Mouse (Mus musculus) ZHBTc4 (cell line): Measurements from ENCODE around the gene Kif1a.
A peak's percentile ranks its signal among the peaks of the same experiment; 100 is the strongest.

Experiments
- DNase-seq: peaks from one replicate; pipeline ENCODE4 v3.0.0-alpha.2; 2011; ENCODE audit warnings: low read depth, low spot score

Kif1a gene

DNA sequence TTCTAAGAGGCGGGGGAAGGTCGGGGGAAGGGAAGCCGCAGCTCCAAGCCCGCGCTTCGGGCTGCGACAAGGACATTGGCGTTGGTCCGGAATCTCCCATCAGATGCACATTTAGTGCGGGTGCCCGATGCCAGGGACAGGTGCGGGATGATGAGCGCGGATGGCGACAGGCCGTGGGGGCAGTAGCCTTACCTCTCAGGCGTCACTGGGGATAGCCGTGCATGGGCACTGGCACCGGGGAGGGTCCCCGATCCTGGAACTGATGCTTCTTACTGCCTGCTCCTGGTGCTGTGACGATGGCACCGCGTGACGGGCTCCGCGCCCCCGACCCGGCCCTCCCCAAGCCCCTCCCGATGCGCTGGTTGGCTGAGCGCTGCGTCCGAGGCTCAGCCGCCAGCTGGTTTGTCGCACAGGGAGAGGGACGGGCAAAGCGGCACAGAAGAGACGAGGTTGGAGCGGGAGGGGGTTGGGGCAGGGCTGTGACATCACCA, at the start of gene Kif1a:
Gene Kif1a, minus strand, starts transcription at position 381 of the 491 bp plus-strand sequence.
- DNase-seq = peak; percentile 39

DNA sequence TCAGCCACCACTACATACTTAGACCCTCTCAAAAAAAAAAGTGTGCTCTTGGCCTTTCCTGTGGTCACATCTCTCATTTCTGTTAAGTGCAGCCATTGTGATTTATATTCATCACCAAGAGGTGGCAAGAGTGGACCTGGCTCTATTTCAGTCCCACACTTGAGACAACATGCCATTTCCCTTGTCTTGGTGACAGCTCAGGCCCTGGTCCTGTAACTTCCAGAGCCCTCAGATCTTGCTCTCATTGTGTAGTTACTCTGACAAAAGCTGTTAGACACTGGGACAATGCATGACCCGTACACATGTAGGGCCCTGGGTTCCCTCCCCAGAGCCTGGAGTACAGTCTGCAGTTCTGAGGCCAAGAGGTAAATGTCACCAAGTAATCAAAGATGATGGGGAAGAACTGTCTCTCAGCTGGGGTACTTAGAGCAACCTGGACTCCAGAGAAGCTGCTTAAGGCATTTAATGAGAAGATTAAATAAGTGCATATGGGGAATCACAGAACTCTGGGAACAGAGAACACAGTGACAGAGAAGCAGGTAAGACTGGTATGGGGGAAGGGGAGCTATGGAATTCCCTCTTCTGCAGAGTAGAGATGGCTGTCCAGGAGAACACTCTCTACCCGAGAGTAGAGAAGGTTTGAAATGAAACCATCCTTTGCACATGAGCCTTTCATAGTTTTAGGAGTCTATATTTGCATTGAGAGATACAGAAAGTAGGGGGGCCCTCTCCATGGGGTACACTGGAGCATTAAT, 49.3 kb upstream of the Kif1a start:
- DNase-seq = no peak

DNA sequence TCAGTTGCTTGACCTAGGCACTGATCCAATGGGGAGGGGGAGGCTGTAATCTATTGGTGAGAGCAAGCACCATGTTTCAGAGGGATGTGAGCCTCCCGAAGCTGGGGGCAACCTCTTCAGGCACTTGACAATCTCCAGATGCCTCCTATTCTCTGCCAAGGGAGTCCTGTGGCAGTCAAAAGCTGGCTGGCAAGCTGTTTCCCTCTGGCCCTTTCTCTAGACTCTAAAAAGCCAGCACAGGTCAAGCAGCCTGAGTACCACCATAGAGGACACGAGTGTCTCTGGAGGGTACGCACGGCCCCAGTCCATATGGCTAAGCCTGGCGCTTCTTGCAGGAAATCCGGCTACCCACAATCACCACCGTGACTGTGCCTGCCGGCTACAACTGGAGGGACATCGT, 42.4 kb upstream of the Kif1a start:
- no peak for DNase-seq

DNA sequence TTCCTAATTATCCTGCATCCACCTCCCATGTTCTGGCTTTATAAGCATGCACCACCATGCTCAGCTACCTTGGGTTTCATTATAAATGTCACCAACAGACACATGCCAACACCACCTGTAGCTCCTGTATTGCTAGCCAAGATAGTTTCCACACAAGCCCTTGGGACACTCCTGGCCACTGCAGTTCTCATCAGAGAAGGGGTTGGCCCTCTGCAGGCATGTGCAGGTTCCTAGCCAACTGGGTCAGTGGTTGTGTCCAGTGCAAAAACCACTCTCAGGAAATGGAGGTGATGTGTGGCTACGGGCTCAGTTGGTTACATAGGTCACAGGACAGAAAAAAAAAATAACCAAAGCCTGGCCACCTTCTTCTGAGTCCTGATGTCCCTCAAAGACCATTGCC, 41.1 kb upstream of the Kif1a start:
- DNase-seq = no peak

DNA sequence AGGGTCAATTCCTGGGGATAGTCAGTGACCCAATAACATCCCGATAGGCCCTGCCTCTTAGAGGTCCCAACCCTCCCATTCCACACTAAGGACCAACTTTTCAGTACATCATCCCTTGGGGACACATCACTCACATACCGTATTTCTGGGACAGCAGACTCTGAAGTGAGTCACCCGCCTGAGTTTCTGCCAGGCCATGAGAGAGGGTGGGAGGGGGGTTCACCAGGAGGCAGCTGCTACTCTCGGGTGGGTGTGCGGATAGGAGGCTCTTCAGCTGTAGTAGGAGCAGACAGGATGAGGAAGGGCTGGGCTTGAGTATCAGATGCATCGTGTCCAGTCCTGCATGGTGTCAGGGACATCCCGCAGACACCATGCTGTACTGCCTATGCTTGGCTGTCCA, 38.0 kb upstream of the Kif1a start:
- no peak for DNase-seq

DNA sequence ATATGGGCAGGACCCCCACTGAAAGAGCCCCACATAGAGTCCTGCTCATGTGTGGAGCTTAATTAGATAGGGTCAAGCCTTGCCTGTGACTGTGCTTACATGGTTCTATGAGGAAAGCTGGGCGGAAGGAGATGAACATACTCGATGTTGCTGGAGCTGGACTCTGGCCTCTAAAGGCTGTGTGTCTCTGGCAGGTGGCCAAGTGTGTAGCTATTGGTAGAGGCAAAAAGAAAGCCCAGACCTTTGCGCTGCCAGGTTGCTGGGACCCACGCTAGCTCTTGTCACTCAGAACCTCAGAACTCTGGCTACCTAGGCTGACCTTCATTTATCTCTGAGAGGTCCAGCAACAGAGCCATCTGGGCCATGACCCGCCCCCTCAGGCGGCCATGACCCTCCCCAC, 36.8 kb upstream of the Kif1a start:
- no peak for DNase-seq

DNA sequence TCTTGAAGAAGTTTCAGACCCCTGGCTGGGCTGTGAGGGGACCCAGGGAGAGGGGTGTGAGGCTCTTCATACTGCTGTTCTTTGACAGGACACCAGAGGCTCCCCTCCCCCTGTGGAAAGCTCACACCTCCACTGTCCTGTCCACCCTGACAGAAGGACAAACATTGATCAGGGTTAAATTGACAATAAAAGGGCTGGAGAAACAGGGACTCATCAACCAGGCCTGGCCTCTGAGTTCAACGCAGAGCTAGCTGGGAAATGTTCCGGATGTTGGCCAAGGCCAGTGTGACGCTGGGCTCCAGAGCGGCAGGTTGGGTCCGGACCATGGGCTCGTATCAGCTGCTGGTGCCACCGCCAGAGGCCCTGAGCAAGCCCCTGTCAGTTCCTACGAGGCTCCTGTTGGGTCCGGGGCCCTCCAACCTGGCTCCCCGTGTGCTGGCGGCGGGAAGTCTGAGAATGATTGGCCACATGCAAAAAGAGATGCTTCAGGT, 33.3 kb upstream of the Kif1a start, which contains the start of gene Agxt:
Gene Agxt, plus strand, starts transcription at position 205 of the 491 bp plus-strand sequence.
- no peak for DNase-seq

DNA sequence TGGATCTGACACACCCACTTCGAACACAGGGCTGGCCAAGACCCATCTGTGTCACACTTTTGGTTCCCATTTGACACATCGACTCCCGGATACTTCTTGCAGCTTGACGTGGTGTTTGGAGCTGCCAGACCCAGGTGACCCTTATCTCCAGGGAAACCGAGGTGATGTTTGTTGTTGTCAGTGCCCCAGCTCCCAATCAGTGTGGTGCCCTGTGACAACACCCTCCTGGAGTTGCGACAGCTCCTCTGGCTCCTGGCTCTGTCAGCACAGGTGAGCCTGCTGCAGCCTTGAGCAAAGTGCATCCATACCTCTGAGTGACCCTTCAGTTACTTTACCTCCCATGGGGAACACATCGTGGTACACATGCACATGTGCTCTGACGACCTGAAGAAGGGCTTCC, 30.9 kb upstream of the Kif1a start:
- no peak for DNase-seq

DNA sequence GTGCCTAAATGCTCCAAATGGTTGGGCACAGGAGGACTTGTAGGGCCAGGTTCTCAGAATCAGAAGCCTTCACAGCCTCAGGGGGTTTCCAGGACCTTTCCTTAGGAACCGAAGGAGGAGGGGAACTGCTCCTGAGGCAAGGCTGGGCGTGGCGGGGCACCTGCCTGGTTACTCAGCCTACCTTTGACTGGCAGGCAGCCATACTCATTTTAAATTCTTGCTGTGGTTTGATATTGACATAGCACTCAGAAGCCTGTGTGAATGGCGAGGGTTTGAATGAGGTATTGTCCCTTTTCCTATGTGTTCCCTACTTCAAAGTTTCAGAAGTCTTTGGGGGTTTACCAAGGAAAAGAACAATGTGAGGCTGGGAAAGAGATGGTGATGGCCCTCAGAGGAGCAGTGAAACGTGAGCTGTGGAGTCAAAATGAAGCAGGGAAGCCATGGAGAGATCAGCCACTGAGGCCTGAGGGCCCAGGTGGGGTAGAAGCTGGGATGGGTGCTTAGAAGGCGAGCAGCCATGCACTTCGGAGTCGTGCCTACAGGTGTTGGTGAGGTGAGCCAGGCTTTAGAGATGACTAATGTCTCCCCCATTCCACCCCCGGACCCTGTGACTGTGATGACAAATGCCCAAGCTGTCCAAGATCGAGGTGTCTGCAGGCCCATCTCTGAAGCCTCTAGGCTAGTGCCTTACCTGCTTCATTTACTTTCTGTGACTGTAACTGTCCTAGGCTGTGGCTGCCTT, 28.7 kb upstream of the Kif1a start:
- DNase-seq = no peak

DNA sequence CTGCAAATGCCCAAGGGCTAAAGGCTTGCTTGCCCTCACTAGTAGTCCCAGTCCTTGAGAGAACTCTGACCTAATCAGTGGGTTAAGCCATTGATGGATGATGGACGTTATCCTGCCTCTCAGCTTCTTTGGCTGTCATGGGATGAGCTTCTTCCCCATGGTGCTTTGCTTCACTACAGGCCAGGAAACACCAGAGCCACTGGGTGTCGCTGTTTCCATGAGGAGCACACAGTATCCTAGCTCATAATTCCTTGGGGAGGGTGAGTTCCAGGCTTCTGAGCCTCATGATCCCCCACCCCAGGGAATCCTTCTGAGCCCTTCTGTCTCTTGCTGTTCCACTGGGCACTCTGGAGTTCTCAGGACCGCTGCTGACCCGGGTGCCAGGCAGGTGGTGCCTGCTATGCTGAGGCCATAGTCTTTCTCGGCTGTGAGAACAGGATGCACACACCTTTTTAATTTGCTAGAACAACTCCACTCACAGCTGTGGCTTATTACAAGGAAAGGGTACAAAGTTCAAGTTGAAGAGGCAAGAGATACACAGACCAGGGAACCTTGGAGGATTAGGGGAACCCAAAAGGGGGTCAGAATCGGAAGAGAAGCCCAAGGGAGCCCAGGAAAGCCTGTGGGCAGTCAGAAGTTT, 27.1 kb upstream of the Kif1a start:
- DNase-seq = peak; percentile 75

DNA sequence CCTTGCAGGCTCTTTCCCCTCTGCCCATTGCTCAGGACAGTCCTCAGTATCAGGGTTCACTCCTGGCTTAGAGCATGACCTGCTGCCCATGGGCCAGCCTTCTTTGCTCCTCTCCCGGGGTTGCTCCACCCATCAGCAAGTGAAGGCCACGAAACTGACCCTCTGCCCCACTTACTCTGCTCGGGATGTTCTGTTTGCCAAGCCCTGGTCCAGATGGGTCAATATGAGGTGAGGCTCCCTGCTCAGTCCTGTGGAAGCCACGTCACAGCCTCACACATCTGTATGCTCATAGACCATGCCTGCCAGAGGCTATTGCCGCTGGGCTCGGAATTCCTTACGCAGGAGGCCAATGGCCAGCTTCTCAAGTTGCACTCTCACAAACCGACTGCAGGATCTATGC, 26.5 kb upstream of the Kif1a start:
- no peak for DNase-seq

DNA sequence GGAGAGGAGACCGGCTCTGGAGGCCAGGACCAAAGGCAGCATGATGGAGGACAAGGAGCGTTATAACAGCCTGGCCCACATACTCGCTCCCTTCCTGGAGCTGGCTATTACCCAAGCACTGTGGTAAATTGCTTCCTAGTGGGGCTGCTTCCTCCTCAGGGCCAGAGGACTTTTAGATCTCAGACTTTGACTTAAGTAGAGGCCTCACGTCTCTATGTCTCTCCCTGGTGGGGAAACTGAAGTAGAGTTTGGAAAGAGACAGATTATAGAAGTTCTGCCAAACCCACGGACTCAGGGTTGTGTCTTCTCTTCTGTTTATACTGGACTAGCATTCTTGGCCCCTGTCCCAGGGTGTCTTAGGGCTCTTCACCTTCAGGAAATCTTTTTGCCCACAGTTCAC, 23.5 kb upstream of the Kif1a start:
- DNase-seq = no peak

DNA sequence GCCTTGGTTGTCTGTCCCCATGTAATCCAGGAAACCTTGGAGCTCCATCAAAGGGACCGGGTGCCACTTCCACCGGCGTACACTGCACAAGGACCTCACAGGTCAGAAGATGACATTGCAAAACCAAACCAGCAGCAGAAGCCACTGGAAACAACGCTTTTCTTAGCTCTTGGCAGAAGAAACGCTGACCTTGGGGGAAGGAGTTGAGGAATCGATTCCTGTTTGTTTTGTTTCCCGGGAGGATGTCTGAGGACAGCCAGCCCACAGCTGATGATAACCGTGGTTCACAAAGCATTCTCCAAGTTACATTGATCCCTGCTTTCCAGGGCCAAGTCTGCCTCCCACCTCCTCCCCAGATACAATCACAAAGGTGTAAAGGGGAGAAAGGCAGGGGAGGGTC, 22.3 kb upstream of the Kif1a start:
- DNase-seq = no peak

DNA sequence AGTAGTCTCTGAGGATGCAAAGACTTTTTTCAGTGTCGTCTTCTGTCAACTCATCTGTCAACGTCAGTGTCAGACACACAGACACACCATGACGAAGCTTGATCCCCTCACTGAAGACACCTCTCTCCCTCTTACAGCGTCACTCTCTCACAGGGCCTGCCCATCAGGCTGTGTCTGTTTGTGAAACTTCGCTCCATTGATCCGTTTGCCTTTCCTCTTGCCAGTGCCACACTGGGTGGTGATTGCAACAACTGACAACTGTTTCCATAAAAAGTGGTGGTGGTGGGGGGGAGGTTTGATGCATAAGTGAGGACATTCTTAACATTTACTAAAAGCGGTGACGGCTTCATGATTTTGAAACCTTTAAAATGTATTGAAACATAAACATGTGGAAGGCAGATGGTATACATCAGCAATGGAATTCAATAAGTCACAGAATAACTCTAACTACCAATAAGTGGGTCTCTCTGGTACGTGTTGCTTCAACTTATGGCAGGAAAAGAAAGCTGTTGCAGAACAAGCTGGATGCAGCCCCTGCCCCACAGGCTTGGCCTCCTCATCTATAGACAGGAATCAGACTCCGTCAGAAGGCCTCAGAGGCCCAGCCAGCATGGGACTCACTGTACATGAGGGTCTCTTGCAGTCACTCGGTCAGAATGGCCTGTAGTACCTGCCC, 21.6 kb upstream of the Kif1a start:
- DNase-seq = no peak

DNA sequence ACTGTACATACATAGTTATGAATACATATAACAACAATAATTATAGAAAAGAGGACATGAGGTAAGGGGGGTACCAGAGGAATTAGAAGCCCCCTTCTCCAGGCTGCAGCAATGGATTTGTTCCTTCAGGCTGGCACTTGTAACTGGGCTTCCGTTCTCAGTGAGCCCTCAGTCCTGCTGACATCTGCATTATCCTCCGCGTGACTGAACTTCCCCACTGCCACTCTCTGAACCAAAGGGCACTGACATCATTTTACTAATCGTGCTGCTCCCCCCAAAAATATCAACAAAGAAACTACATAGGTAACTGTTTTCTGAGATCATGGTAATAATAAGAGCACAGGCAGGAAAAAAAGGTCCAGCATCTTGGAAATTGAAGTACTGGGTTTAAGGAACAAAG, 17.1 kb upstream of the Kif1a start:
- no peak for DNase-seq

DNA sequence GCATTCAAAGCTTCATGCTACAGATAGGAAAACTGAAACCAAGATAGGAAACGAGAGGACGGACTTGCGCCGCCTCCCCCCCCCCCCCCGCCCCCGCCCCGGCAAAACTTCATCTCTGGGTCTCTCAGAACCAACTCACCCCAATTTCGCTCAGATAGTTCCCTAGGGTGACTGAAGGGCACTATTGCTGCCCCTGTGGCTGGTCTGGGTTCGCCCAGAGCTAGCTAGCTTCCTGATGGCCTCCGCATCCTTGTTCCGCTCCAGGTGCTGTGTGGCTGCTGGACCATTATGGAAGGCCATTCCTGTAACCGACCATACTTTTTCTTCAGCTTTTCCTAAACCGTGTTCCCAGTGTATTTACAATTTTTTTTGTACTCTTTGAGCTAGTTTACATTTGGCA, 13.7 kb upstream of the Kif1a start:
- DNase-seq = no peak

DNA sequence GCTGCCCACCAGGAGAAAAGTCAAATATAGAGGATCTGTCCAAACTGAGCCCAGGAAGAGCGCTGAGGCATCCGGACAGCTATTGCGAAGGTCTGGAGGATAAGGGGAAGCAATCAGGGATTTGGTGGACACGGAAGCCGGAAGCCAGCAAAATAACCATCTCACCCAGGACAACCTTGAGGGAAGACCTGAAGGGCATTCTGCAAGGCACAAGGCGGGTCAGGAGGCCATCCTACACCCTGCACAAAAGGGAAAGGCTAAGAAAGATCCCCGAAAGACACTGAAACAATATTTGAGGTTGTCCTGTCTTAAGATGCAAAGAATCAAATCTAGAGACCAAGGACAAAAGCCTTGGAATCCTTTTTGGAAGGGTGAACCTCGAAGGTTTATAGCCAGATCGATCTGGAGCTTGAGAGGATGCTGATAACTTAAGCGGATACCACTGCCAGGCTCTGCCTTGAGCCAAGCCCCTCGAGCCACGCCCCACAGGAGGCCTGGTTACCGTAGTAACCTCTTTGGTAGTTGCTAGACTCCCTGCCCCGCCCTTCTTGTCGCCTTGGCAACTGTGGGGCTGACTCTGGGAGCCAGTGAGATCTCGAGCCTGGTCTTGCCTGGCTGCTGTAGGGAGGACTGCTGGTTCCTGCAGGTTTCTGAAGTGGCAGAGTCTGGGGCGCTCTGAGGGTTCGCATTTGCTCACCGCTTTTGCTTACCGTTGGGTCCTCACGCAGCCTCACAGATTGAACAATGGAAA, 13.1 kb upstream of the Kif1a start:
- peak; percentile 97 for DNase-seq

DNA sequence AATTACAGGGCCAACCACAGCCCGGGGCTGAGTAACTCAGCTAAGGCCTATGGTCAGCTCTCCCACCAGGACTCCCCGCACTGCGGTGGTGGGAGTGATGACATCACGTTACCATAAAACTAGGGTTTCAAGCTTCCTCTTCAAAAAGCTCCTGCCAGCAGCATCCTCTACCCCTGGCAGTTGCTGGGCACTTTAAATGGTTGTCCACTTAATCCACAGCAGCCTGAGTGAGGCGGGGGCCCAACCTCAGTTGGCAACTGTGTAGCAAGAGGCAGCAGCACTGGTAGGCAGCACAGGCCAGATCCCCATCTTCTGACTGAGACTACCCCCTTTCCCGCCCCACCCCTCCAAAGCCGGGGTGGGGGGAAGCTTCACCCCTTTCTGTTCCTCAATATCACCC, 949 bp upstream of the Kif1a start:
- no peak for DNase-seq

DNA sequence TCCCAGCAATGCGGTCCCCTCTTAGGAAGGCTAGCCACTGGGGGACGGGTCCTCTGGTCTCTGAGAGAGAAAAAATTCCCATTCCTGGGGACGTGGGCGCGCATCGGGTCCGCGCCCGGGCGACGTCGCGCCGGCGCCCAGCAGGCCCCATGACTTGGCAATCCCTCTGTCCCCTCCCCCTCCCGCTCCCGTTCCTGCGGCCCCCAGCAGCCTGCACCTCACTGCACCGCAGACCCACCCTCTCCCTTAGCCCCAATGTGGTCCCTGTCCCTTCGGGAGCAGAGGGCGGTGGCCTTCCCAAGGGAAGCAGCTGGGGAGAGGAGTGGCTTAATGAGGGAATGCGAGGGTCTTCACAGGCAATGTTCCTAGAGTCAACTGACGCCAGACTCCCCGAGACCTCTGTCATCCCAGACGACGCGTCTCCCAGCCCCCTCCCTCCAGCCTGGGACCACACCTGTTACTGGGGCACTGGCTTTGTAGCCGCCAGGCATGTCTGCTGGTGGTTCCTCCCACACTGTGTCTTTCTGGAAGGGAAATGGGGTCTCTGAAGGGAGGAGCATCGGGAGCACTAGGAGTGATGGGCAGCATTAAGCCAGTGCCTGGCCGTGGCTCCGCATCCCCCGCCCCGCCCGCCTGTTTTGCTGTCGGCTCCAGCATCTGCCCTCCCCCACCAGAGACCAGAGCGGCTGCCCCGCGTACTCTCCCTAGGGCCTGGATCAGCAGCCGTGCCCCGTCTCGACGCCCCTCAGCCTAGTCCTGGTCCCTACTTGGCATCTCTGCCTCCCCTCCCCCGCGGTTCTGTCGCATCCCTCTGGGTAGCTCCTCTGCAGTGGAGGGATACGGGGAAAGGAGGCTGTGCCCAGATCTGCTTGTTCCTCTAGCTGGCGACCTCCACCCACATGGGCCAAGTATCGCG, 917 bp downstream of the Kif1a start:
- peak; percentile 33 for DNase-seq

DNA sequence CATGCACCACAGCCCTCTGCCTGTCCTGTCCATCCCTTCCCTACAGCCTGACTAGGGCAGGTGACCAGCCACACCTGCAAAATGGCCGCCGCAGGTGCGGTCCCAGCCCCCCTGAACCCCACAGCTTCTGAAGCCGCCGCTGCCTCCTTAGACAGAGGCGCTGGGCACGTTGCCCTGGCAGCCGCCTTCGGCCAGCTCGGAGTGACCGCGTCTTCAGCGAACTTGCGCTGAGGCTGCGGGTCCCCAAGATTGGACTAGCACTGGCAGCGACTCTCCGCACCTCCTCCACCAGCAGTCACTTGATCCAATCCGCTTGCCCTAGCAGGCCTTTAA, 1.5 kb downstream of the Kif1a start:
- DNase-seq = no peak
